Mouse (Mus musculus) myocyte (in vitro differentiated cells): Measurements from ENCODE around the gene Siglec1. TPM values are rescaled to one million over a fixed set of nuclear protein-coding genes. Genes with fewer than 3 reads are reported as not detected.

Source experiments
- H3K27me3 ChIP-seq: one replicate; pipeline ENCODE4 v1.6.1; 2011; ENCODE audit not compliant: control insufficient read depth, insufficient read depth, insufficient read length
- H3K36me3 ChIP-seq: one replicate; pipeline ENCODE4 v1.6.1; 2011; ENCODE audit not compliant: control insufficient read depth, insufficient read depth
- H3K4me2 ChIP-seq: one replicate; pipeline ENCODE4 v1.6.1; 2011; ENCODE audit warnings: low read depth, control low read depth
- H3K4me3 ChIP-seq: one replicate; pipeline ENCODE4 v1.5.1; 2011; ENCODE audit warnings: mild to moderate bottlenecking, control low read depth, moderate library complexity
- H3K79me2 ChIP-seq: one replicate; pipeline ENCODE4 v1.6.1; 2011; ENCODE audit not compliant: control insufficient read depth, insufficient read depth
- H3ac ChIP-seq: one replicate; pipeline ENCODE4 v1.6.1; 2011; ENCODE audit not compliant: control insufficient read depth, insufficient read length
- CEBPB ChIP-seq: IDR thresholded peaks from 2 replicates; pipeline ENCODE4 v1.6.1; 2011; ENCODE audit warnings: mild to moderate bottlenecking, moderate library complexity; ENCODE audit not compliant: poor library complexity, insufficient read depth, severe bottlenecking
- E2F4 ChIP-seq: IDR thresholded peaks from one replicate; pipeline ENCODE4 v1.6.1; 2011; ENCODE audit warnings: mild to moderate bottlenecking, control low read depth, moderate library complexity; ENCODE audit not compliant: insufficient read depth
- MAX ChIP-seq: IDR thresholded peaks from one replicate; pipeline ENCODE4 v1.6.1; 2011; ENCODE audit warnings: low read depth, mild to moderate bottlenecking, control low read depth
- MYOD1 ChIP-seq, 3 experiments: IDR thresholded peaks; one replicate each; pipeline ENCODE4 v1.6.1; 2011; ENCODE audit warnings: control low read depth in 2 of 3, low read depth in 2 of 3, mild to moderate bottlenecking in 2 of 3, moderate library complexity in 1 of 3; ENCODE audit not compliant: insufficient read length in 2 of 3, control insufficient read depth in 1 of 3
- MYOG ChIP-seq, 3 experiments: IDR thresholded peaks; one replicate each; pipeline ENCODE4 v1.6.1; 2011; ENCODE audit warnings: control low read depth in 2 of 3, low read depth in 2 of 3, mild to moderate bottlenecking in 2 of 3; ENCODE audit not compliant: insufficient read length in 2 of 3, control insufficient read depth in 1 of 3, insufficient read depth in 1 of 3
- POLR2A ChIP-seq: IDR thresholded peaks from one replicate; pipeline ENCODE4 v1.6.1; 2011; ENCODE audit warnings: low read depth, mild to moderate bottlenecking, control low read depth, moderate library complexity; ENCODE audit not compliant: insufficient read length
- POLR2AphosphoS2 ChIP-seq: IDR thresholded peaks from one replicate; pipeline ENCODE4 v1.6.1; 2011; ENCODE audit warnings: low read depth, control low read depth; ENCODE audit not compliant: insufficient read length
- REST ChIP-seq: IDR thresholded peaks from one replicate; pipeline ENCODE4 v1.6.1; 2011; ENCODE audit warnings: mild to moderate bottlenecking, control low read depth, moderate library complexity; ENCODE audit not compliant: insufficient read depth, insufficient read length
- SRF ChIP-seq: IDR thresholded peaks from one replicate; pipeline ENCODE4 v1.6.1; 2011; ENCODE audit warnings: low read depth; ENCODE audit not compliant: control insufficient read depth, insufficient read length
- TCF12 ChIP-seq: IDR thresholded peaks from one replicate; pipeline ENCODE4 v1.6.1; 2011; ENCODE audit warnings: mild to moderate bottlenecking, control low read depth; ENCODE audit not compliant: poor library complexity, insufficient read depth, severe bottlenecking
- TCF3 ChIP-seq: IDR thresholded peaks from one replicate; pipeline ENCODE4 v1.6.1; 2011; ENCODE audit warnings: low read depth, control low read depth; ENCODE audit not compliant: insufficient read length
- USF1 ChIP-seq: IDR thresholded peaks from one replicate; pipeline ENCODE4 v1.6.1; 2011; ENCODE audit warnings: low read depth, mild to moderate bottlenecking, control low read depth, moderate library complexity
- polyA plus RNA-seq: library from polyadenylated mRNA; unstranded; fragments of >200 nt; fragmentation: generic; extraction: Trizol; gene quantifications from one replicate; pipeline ENCODE4 v1.2.1, GENCODE M21; 2012; ENCODE audit warnings: missing spikeins

The Siglec1 gene
- polyA plus RNA-seq, 1 experiment: not detected

DNA sequence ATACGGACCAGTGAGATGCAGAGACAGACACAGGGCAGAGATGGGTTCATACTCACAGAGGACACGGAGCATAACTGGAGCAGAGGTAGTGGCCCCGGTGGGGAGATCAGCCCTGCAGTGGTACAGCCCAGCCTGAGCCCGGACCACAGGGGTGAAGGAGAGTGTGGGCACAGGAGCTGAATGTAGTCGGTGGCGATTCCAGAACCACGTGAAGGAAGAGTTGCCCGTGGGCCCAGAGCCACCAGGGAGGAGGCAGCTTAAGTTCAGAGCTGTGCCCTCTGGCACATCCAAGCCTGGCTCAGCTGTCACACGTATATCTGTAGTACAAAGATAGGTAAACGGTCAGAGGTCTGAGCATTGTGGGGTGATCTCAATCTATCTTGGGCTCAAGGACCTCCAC lies 14.0 kb downstream of the Siglec1 start:
- no peak overlapping the region for H3ac ChIP-seq
- no peaks in the 10 kb centered on the region for H3K79me2 ChIP-seq
- no peak overlapping the region for H3K4me2 ChIP-seq
- no peaks in the 10 kb centered on the region for H3K27me3 ChIP-seq
- no peak overlapping the region for H3K4me3 ChIP-seq
- H3K36me3 ChIP-seq: no peaks in the 10 kb centered on the region
- TF ChIP-seq MYOD1 (IDR thresholded peaks at IDR 0.05; ENCODE audit: control insufficient read depth in 1 of 3, insufficient read length in 2 of 3, low read depth in 2 of 3) (no peak), MAX (no peak), USF1 (no peak), POLR2A (no peak), TCF3 (no peak), POLR2AphosphoS2 (no peak), TCF12 (no peak), MYOG (IDR thresholded peaks at IDR 0.05; ENCODE audit: control insufficient read depth in 1 of 3, insufficient read depth in 1 of 3, insufficient read length in 2 of 3, low read depth in 2 of 3) (no peak), E2F4 (no peak), REST (no peak), CEBPB (no peak), SRF (no peak)

DNA sequence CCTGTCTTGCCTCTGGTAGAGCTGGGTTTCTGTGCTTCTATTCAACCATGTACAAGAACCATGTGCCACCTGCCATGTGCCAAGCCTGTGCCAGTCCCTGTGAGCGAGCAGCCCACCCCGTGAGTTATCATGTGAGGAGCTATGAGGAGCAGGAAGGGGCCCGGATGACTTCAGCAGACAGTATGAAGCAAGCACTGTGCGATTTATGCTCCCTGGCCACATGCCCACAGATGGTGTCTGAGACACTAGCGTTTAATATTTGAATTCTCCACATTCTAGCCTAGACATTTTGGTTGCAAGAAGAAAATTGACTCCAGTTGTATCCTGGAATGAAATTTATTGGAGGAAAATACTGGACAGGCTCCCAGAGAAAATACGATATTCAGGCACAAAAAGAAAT lies 19.1 kb downstream of the Siglec1 start:
- no peaks in the 10 kb centered on the region for H3K36me3 ChIP-seq
- peaks cover 9% of the 10 kb centered on the region for H3K27me3 ChIP-seq
- H3K4me3 ChIP-seq: no peak overlapping the region
- H3ac ChIP-seq: no peak overlapping the region
- no peak overlapping the region for H3K4me2 ChIP-seq
- TF ChIP-seq USF1: no peak
- TF ChIP-seq POLR2A: no peak
- no peak for TF ChIP-seq SRF
- no peak for TF ChIP-seq MYOG (IDR thresholded peaks at IDR 0.05; ENCODE audit: control insufficient read depth in 1 of 3, insufficient read depth in 1 of 3, insufficient read length in 2 of 3, low read depth in 2 of 3)
- no peak for TF ChIP-seq CEBPB
- no peak for TF ChIP-seq MYOD1 (IDR thresholded peaks at IDR 0.05; ENCODE audit: control insufficient read depth in 1 of 3, insufficient read length in 2 of 3, low read depth in 2 of 3)
- no peak for TF ChIP-seq POLR2AphosphoS2
- no peak for TF ChIP-seq E2F4
- no peak for TF ChIP-seq TCF12
- TF ChIP-seq REST: no peak
- no peak for TF ChIP-seq TCF3
- no peak for TF ChIP-seq MAX
- no peaks in the 10 kb centered on the region for H3K79me2 ChIP-seq

DNA sequence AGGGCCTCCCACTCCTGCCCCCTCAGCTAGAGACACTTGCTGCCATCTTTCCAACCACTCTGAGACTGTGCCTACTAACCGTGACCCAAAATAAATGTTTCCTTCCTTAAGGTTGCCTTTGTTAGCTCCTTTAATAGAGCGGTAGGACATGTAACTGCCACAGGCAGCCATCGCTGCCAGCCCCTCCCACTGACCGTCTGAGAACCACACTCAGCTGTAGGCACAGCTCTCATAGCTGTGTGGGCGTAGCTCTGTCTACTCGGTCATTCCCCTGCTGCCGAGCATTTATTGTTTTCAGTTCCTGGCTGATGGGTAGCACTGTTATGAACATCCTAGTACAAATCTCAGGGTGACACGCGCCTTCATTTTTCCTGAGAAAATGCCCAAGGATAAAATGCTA lies 20.2 kb downstream of the Siglec1 start:
- Histone ChIP-seq H3K4me3 (no peak overlapping the region), H3K79me2 (no peaks in the 10 kb centered on the region), H3K36me3 (no peaks in the 10 kb centered on the region), H3ac (no peak overlapping the region), H3K4me2 (no peak overlapping the region), H3K27me3 (peaks cover 9% of the 10 kb centered on the region)
- TF ChIP-seq POLR2AphosphoS2: no peak
- TF ChIP-seq MYOD1 (IDR thresholded peaks at IDR 0.05; ENCODE audit: control insufficient read depth in 1 of 3, insufficient read length in 2 of 3, low read depth in 2 of 3): no peak
- no peak for TF ChIP-seq MAX
- TF ChIP-seq POLR2A: no peak
- no peak for TF ChIP-seq CEBPB
- no peak for TF ChIP-seq TCF3
- no peak for TF ChIP-seq REST
- TF ChIP-seq USF1: no peak
- no peak for TF ChIP-seq MYOG (IDR thresholded peaks at IDR 0.05; ENCODE audit: control insufficient read depth in 1 of 3, insufficient read depth in 1 of 3, insufficient read length in 2 of 3, low read depth in 2 of 3)
- TF ChIP-seq SRF: no peak
- TF ChIP-seq TCF12: no peak
- no peak for TF ChIP-seq E2F4

DNA sequence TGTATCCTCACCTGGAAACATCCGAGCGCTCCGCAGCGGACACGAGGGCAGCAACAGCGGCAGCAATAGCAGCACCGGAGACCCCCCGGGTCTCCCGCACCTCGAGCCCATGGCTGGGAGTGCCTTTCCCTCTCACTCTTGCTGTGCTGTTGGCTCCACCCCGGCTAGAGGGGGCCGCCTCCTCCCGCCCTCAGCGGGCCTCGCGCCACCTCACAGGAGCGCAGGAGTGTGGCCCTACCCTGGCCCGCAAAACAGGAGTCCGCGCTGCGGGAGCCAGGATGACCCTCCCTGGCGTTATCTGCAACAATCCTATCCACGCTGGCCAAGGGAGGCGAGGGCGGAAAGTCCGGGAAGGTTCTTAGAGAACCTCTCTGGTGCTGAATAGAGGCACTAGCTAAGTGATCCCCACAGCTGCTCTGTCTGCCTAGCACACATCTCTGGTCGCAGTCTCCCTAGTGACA lies 23.1 kb downstream of the Siglec1 start, which contains the start of gene Adam33:
Gene Adam33, minus strand, starts transcription at position 411 of the 461 bp plus-strand sequence.
- no peak within 1 kb of the TSS for H3ac ChIP-seq
- H3K4me3 ChIP-seq: no peak within 1 kb of the TSS
- no peaks in the 10 kb centered on the region for H3K36me3 ChIP-seq
- no peaks in the 10 kb centered on the region for H3K79me2 ChIP-seq
- H3K4me2 ChIP-seq: no peak within 1 kb of the TSS
- H3K27me3 ChIP-seq: peaks cover 9% of the 10 kb centered on the region
- TF ChIP-seq USF1 (no peak), POLR2A (no peak), MYOG (IDR thresholded peaks at IDR 0.05; ENCODE audit: control insufficient read depth in 1 of 3, insufficient read depth in 1 of 3, insufficient read length in 2 of 3, low read depth in 2 of 3) (no peak), REST (no peak), SRF (no peak)

DNA sequence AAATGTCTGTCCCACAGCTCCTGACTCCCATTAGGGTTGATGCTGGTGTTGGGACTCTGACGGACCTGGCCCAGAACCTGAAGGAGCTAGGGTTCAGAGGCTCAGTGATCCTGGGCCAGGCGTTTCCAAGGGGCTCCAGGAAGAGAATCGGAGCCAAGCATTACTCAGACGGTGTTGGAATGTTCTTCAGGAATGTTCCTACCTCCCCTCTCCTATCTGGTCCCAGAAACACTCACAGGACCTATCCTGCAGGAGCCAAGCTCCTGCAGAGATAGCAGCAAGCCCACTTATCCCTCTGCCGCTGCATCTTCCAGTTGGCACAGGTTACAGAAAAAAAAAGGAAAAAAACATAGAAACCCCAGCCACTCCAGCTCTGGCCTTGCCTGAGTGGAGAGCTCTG lies 25.0 kb downstream of the Siglec1 start:
- no peak overlapping the region for H3K4me2 ChIP-seq
- H3K36me3 ChIP-seq: no peaks in the 10 kb centered on the region
- H3K27me3 ChIP-seq: peaks cover 9% of the 10 kb centered on the region
- H3K4me3 ChIP-seq: no peak overlapping the region
- H3ac ChIP-seq: no peak overlapping the region
- H3K79me2 ChIP-seq: no peaks in the 10 kb centered on the region
- TF ChIP-seq TCF3 (no peak), SRF (no peak), CEBPB (no peak), POLR2A (no peak)
